Mouse (Mus musculus) ES-Bruce4 (cell line): ENCODE data around the gene Vmn1r46.

Experiments
- CTCF ChIP-seq: IDR thresholded peaks from one replicate; pipeline ENCODE4 v1.8.1; 2011; ENCODE audit warnings: low read depth, low read length
- EP300 ChIP-seq: IDR thresholded peaks from 2 replicates; pipeline ENCODE4 v1.6.1; 2011; ENCODE audit warnings: low read depth, low read length; ENCODE audit not compliant: insufficient read depth

DNA sequence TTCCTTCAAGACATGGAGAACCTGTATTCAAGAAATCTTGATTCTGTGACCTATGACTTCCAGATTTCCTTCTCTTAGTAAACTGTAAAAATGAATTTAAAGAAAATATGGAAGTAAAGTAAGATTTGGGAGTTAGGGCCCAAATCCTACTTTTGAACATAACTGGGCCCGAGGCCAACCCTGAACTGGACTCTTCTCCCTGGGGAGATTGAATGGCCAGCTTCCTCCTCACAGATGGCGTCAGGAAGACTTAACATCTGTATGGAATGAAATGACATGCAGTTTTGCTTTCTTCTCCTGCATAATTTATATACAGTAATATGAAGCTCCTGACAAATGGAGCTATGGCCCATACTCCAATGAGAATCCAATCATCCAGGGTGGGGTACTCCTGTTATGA lies 28.2 kb upstream of the Vmn1r46 start:
- TF ChIP-seq CTCF (no peak), EP300 (no peak)
